Mouse (Mus musculus) adrenal gland (tissue): ENCODE measurements around the gene Rasgrf2.
"Not testable (repeated sequence)": the region's sequence is repeated elsewhere in the genome, so short reads cannot be mapped to it uniquely, and the experiment has no call there.

Experiments
- intact Hi-C: fragments of 180-260 bp; cut with DNase I; formaldehyde crosslinking; loops from one replicate; pipeline ENCODE4 v1.15.1; 2025
- long read RNA-seq, 2 experiments: library from polyadenylated mRNA; unstranded; transcript quantifications; one replicate each; pipeline ENCODE4 v2.0.0; 2020; ENCODE audit warnings: borderline replicate concordance in 1 of 2; ENCODE audit not compliant: insufficient replicate concordance in 1 of 2

Rasgrf2 gene
- long read RNA-seq, experiment 1, partial matches to known transcripts = 1 of 1 reads
- long read RNA-seq, experiment 1, other reads (novel, unspliced or antisense) = 0 of 1 reads
- long read RNA-seq, experiment 2 = 0 reads

DNA sequence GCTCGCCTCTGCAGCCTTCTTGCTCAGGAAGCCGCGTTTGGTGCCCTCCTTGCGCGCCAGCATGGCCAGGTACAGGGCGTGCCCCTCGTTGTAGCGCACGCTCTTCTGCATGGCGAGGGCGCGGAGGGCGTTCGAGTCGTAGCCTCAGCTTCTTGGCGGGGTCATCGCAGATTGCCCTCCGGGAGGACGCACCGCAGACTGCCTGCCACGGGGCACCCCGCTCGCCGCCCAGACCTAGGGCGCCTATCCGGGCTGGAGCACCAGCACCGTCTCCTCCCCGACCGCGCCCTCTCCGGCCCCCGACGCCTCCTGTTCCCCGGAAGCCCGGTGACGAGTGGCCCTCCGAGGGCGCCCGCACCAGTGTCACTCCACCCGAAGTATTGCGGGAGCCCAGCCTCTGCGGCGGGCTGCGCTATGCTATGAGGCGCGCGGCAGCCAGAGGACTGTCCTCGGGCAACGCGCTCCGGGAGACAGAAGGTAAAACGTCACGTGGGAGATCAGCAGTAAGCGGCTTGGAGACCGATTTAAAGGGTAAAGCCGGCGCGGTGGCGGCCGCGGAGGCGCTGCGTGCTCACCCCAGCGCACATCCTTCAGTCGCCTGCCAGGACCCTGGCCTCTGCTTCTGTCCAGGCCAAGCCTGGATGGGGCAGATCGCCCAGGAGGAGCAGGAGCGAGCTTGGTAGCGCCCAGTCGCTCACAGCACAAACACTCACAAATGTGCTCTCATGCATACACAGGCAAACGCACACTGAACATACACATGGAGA is at the start of gene Rasgrf2:
Gene Rasgrf2, minus strand, starts transcription at position 273 of the 767 bp plus-strand sequence.
- intact Hi-C loops = no loop called here

DNA sequence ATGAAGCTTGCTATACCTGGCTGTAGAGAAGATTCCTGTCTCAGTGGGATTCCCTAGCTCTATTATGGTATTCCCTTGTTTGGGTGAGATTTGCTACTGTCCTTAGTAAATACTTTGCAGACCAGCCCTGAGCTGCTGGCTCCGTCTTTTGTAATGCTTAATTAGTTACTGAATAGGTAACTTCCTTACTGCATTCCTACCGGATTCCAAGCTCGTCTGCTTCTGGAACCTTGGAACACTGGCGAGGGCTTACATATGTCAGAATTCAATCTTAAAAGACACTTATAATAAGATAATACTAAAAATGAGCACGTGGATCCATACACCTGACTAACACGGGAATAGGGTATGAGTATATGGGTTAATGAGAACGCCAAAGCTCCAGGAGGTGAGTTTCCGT is 41.2 kb upstream of the Rasgrf2 start:
- intact Hi-C loops = not testable (repeated sequence)

DNA sequence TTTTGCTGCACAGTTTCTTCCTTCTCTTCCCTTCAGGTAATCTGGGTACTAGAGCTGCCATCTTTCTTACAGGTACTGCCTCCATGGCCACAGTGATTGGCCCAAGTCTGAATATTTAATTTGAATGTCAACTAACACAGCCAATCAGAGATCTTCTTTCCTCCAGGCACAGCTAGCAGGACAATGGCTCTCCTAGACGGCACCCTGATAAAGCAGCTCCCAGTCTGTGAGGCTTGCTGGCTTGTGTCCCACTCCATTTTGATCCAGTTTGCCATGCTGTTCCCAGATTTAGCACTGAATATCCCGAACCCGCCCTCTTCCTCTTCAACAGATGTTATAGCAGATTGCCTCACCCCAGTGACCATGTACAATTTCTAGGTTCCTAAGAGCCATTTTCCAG is 19.1 kb upstream of the Rasgrf2 start:
- intact Hi-C loops = no loop called here

DNA sequence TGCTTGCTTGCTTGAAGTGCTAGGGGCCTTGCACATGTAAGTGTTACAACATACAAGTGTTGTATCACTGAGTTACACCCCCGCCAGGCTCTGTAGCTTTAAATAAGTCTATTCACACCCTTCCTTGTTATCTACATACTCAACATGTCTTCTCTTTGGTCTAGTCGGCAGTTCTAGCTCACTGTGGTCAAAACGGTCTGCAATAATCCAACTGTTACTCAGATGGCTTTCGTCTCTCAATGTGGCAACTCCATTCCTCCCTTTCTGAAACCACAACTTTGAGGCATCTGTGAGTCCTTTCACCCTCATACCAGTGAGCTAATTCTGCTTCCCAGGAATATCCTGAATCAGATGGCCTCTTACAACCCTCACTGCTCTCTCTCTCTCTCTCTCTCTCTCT is 17.4 kb upstream of the Rasgrf2 start:
- intact Hi-C loops = no loop called here

DNA sequence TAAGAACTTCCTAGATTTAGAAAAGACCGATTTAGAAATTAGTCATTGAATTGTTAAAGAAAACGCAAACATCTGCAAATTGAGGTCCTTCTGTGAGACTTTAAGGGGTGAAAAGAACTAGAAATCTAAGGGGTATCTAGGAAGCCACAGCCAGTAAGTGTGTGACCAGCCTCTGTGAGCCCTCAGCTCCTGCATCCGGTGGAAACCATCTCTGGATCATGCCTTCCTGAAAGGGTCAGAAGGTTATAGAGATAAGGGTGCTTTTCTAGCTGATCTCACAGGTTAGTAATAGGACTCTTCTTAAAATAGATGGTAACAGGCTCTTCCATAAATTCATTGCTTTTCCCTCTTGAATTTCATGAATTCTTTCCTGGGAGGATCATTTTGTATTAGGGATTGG is 3.3 kb upstream of the Rasgrf2 start:
- intact Hi-C loops = no loop called here

DNA sequence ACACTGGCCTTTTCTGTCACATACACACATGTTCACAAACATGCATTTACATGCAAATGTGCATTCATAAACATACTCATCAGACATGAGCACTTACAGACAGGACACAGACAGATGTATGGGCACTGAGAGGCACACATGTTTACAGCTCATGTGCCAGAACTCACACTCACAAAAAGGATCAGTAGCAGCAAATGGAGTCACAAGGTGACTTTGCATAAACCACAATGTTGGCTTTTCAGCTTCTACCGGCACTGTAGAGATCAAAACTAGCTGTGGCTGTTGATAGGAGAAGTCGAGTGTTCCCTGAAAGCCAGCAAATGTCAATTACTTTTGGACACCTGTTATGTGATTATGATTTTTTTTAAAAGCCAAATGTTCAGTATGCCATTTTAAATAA is 1.1 kb upstream of the Rasgrf2 start:
- intact Hi-C loops = no loop called here

DNA sequence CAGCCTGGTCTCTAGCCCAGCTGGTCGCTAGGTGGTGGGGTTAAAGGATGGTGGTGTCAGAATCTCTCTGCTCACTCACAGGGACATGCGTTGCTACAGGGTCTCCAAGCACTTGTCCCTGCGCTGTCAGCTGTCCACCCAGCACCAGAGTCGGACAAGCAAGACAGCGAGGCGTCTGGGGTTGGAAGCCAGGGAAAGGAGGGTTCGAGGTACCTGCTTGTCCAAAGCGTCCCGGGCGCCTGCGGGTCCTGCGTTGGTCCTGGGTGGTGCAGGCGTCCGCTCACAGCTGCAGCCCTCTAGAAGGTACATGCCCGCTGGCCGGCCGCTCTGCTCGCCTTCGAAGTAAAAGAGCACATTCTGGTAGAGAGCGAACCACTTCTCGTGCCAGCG is 467 bp downstream of the Rasgrf2 start:
- intact Hi-C loops = no loop called here

DNA sequence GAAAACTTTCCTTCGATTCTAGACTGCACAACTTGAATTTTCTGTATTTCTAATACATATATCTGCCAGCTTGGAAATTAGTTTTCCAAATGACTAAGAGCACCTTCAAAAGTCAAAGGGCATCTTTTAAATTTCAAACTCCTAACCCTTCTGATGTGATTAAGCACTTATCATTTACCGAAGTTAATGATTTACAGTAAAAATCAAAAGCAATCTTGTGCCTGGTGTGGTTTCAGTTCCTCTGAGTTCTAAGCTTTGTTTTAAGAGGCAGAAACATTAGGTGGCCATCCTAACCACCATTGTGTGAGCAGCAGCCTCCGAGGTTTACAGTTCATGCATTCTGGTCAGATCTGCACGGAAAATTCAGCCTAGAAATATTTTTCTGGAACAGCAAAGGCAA is 1.6 kb downstream of the Rasgrf2 start:
- intact Hi-C loops = no loop called here

DNA sequence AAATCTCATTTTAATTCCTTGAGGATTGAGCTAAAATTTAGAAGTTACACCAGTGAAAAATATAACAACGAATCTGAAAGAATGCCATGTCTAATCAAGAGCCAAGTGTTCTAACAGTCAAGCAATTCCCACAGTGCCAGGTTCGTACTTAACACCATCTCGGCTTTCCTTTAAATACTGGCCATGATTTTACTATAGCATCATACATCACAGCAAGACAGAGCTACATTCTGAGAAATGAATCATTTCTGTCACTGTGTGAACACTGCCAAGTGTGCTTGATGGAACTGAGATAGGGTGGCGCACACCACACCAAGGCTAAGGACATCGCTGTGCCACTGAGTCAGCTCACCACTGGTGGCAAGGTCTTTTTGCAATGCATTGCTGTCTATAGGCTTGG is 5.6 kb downstream of the Rasgrf2 start:
- intact Hi-C loops = no loop called here

DNA sequence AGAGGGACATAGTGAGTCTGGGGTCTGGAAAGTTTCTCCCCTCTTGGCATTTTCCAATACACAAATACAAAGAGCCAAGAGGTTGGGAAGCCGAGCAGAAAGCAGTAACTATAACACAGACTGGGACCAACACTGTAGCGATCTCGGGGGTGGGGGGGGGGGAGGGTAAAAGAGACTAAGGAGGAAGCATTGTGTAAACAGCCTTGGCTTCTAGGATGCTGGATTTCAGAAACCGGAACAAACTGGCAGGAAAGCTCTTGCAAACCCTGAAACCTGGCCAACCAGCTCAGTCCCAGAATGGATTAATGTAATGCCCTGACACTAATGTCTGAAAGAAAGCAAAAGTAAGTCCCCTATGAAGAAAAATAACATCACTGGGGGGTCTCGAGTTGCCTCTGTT is 11.8 kb downstream of the Rasgrf2 start:
- intact Hi-C loops = no loop called here

DNA sequence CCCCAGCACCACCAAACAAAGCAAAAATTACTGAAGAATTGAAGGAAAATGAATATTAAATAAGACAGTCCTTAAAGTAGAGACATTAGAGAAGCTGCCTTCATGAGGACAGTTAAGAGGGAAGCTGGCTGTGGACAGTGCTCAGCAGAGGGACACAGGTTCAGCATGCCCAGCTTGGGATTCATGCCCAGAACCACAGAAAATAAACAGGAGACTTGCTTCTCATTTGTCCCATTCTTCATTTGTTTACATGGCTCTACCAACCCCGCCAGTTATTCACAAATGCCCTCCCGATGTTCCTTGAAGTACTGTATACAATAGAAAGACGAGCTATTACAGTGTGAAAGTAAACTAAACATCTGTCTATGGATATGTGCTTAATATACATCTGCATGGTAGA is 17.4 kb downstream of the Rasgrf2 start:
- intact Hi-C loops = no loop called here

DNA sequence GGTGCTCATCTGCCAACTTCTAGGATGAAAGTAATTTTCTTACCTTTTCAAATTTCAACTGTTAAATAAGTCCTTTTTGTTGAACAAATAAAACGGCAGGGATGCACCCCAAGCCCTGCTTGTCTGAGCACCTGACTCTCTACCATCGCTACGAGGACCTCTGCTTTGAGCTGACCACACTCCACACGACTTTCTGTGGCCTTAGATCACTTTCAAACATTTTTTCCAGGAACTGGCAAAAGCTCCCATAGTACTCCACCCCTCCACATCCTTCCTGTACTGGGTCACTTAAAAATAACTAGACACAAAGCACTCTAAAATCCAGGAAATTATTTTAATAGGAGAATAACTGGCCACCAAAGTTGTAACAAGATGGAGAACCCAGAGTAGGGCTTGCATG is 23.2 kb downstream of the Rasgrf2 start:
- intact Hi-C loops = no loop called here

DNA sequence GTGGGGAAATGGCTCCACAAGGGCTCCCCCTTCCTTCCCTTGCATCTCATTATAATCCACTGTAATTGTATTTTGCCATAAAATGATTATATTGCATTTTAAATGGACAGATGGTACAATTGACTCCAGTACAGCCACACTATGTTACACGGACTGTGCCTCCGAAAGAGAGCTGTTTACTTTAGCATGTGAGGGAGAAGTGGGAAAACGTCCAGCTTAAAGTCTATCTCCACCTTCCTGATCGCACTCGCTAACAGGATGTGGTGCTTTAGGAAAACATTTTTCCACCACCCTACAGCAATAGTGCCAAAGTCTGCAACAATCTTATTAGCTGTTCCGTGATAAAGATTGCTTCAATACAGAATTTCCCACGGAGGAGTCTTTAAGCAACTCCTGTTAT is 27.2 kb downstream of the Rasgrf2 start:
- intact Hi-C loops = no loop called here

DNA sequence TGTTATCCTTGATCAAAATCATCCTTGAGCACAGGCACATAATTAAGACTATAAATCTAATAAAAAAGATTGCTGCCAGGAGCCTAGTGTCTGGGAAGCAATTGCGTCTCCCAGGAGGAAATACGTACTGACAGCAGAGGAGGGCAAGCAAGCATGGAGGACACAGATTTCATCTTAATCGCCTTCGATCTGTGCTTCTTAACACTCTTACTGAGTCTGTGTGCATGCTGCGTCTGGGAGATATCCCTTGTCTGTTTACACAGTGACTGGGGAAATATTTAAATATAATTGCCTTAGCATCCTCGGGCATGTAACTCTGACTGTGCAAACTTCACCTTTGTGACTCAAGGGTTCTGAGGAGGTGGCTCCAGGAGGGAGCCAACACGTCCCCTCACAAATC is 33.0 kb downstream of the Rasgrf2 start:
- intact Hi-C loops = no loop called here

DNA sequence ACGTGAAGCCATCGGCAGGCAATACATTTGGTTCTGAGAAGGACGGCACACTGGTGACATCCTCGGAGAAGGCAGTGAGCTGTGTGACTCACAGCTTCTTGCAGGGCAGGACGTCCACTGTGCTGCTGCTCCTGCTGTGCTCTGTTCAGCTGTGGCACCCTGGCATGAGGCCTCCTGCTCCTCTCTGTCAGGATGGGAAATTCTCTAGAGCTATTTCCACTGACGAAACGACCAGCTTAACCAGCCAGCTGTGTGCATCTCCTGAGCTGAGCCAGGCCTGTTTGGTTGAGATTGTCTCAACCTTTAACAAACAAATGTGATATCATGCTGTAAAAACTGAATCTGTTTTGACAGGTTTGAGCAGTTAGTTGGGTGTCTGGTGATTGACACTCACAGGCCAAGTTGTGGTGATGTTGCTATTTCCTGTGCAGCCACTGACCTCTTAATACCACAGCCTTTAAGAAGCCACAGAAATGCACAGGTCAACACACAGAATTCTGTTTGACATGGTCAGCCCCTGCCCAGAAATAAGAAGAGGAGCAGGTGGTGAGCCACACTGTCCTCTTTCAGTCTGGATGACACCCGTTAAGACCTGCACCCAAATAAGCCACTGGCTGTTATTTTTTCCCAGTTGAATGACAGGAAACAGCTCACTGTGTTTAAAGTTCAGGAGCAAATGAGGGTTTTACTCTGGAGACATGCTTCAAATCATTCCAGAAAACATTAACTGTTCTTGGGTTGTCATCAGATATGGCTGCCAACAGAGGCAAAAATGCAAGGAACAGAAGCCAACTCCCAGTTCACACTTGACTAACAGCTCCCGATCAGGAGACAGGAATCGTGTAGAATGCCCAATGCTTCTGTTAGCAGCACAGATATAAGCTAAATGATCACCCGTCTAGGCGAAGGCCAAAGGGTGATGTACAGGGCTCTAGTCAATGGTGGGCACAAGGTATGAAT is 36.0 kb downstream of the Rasgrf2 start:
- intact Hi-C loops = no loop called here

DNA sequence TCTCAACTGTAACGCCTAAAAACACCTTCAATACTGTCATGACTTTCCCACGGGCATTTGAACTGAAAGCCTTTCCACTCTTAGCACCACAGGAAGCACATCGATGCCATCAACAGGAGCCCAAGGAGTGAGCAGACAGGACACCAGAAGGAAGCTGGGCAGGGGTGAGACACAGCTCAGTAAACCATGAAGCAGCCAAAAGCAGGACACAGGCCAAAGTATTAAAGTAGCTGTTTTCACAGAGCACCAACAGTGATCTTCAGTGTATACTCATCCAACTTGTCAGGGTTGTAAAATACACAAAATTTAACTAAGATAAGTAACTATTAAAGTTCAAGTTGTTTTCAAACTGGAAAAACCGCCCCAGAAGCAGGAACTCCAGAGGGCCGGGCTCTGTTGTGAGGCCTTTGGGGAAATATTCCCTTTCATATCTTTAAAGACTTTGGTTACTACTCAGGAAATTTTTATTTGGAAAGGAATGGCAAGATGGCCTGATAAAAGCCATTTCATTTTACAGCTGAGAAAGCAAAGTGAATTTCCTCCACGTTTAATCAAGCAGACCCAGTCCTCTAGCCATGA is 37.7 kb downstream of the Rasgrf2 start:
- intact Hi-C loops = no loop called here

DNA sequence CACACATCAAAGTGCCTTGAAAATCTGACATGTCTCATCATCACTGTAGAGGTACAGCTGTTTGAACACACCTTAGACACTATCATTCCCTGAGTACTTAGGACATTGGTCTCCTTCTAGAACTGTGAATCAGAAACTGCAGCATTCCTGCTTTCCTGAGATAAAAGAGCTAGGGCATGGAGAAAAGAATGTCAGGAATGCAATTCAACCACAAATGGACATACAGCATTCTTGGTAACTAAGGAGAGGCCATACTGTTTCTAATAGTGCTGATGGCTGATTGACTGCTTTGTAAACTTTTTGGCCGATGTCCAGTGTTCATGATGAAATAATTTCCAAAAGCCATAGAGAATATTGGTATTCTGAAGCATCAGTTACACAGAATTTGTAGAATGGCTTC is 58.3 kb downstream of the Rasgrf2 start:
- intact Hi-C loops = no loop called here

DNA sequence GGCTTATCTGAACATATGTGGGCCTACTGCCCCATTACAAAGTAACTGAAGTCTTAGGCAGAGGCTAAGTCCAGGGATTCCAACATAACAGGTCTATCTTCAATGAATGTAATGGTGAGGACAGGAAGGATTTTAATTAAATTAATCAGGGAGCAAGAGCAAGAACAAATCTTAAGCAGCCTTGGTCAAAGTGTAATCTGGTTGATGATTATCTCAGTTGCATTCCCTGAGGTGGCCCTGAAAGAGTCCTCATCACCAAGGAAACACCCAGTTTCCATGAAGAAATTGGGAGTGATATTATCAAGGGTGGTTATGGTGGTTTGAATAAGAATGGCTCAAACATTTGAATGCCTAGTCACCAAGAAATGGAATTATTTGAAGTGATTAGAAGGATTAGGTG is 62.8 kb downstream of the Rasgrf2 start:
- intact Hi-C loops = no loop called here

DNA sequence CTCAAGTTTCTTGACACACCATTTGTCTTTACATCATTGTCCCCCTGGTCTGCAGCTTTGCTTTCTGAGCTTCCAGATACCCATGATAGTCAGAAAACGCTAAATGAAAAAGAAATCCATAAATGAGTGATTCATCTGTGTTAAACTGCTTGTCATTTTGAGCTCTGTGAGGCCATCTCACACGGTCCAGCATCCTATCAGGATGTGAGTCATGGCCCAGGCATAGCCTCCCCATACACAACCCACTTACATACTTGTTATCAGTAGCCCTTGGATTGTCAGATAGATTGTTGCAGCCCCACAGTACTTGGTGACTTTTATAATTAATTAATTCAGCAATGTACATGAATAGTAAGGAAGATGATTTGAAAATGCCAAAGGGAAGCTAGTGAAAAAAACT is 63.6 kb downstream of the Rasgrf2 start:
- intact Hi-C loops = no loop called here

DNA sequence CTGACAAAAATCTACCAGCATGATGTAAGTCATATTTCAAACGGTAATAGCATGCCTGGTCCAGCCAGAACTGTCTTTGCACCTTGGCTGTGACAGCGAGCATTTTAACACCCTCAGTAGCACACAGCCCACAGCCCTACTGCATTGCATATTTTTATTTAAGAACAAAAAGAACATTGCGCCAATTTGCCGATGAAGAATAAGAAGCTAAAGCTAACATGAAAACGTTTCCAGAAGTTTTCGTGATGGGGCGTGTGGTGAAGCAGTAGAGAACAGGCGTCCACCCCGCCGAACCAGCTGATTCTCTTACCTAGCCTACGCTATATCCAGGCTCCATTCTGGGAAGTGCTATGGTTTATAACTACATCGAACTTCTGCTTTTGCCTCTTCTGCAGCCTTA is 77.7 kb downstream of the Rasgrf2 start:
- intact Hi-C loops = no loop called here

DNA sequence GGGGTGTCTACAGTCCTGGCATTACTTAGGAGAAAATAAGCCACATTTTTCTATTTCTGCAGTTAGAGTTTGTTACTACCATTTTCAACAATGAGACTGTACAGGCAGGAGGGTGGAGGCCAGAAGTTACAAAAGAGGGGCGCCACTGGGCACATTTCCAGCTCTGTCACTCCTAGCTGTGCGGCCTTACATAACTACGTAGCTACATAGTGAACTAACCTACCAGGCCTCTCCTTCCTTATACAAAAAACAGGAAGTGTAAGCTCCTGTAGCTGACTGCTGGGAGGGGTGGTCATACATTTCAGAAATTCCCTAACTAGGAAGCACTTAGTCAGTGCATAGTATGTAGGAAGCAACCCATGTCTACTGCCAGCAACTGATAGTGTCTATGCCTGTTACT is 78.5 kb downstream of the Rasgrf2 start:
- intact Hi-C loops = no loop called here

DNA sequence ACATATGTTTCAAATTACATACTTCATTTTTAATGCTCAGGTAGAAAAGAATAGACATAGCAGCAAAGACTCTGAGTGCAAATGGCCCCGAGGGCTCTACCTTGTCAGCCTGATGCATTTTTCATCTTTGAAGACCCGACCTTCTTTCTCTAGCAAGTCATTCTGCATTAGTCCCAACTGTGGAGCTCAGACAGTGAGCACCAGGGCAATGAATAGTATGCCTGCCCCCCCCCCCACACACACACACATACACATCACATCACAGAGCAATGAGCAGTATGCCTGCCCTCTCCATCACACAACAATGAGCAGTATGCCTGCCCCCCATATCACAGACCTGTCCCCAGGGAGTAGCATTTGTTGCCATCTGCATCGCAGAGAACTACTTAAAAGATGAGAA is 80.2 kb downstream of the Rasgrf2 start:
- intact Hi-C loops = no loop called here
